Mouse (Mus musculus): ENCODE data around the gene Slmap. TPM values are rescaled to one million over a fixed set of nuclear protein-coding genes. Genes with fewer than 3 reads are reported as not detected.

The Slmap gene
- polyA plus RNA-seq, 1 experiment, result 115 TPM

DNA sequence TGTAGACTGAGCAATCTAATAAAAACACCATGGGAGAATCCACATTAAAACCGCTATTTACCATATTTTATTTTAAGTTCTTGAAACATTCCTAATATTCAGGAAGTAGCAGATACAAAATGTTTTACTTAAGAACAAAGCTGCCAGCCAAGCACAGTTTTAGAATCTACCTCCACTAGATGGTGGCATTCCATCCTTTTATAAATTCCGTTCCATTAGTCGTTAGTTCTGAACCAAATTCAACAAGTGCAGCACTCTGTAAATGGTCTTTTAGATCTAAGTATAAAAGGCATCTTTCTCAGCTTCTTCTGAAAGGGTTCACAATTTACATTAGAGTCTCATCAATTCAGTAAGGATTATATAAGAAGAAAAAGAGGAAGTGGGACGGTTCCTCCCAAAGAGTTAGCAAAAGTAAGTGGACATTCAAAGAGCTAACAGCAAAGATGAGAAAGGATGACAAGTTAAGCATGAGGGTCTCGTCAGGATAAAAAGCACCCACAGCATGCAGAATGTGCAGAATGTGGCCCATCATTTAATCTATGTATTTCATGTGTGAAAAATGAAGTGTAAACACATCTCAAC lies 68.1 kb downstream of the Slmap start:
- H3K27ac ChIP-seq (replicated peaks; ENCODE audit: low read depth, low read length), result no peak overlapping the region
- no peak overlapping the region for H3K4me3 ChIP-seq (ENCODE audit: insufficient read depth, low read depth, low read length)
- no peaks in the 10 kb centered on the region for H3K4me1 ChIP-seq (ENCODE audit: control insufficient read depth, insufficient read depth, insufficient read length, low read length)

DNA sequence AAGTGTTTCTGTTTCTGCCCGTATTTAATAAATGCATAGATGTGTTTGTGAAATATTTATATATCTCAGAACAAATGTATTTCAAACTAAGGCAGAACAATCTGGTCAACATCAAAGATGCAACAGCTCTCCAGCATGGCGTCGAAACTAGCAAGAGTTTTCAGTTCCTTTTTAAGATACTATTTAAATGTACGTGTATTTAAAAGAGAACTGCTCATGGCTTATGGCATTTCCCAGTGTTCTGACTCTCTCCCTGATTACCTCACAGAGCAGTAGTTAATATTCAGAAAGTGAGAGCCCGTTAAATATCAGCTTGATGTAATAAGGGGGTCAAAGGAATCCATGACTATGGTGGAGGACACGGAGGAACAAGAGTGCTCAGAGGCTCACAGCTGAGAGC lies 68.8 kb downstream of the Slmap start:
- H3K27ac ChIP-seq (replicated peaks; ENCODE audit: low read depth, low read length), result no peak overlapping the region
- no peaks in the 10 kb centered on the region for H3K4me1 ChIP-seq (ENCODE audit: control insufficient read depth, insufficient read depth, insufficient read length, low read length)
- H3K4me3 ChIP-seq (ENCODE audit: insufficient read depth, low read depth, low read length), result no peak overlapping the region

DNA sequence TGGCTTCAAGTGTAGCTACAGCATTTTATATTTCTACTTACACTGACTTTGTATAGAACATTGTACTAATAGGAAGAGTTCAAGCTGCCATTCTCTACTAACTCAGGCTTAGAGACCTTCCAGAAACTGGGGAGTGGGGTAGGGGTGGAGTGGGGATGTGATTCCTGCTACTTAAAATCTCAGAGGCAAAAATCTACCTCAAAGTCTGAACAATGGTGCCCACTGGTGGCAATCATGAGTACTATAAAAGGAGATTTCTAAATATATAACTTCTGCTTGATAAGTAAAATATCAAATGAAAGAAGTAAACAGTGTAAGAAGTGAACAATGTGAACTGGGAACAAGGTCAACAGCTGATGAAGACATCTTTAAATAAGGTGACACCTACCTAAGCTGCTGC lies 75.2 kb downstream of the Slmap start:
- no peak overlapping the region for H3K27ac ChIP-seq (replicated peaks; ENCODE audit: low read depth, low read length)
- no peak overlapping the region for H3K4me3 ChIP-seq (ENCODE audit: insufficient read depth, low read depth, low read length)
- no peaks in the 10 kb centered on the region for H3K4me1 ChIP-seq (ENCODE audit: control insufficient read depth, insufficient read depth, insufficient read length, low read length)

DNA sequence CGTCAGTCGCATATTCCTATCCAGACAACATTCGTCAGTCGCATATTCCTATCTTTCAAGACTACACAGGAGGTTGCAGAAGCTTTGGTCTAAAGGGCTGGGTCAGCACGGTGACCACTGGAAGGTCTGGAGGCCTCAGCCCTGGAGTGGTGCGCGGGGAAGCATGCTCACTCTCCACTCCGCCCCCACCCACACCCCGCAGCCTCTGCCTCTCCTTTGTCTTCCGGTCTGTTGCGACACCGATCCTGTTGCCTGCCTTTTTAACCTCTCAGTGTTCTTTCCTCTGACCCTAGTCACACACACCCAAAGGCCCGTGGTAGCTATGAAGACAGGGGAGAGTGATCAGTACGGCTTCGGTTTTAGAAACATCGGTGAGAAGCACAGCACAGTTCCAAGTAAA lies 79.9 kb downstream of the Slmap start:
- Histone ChIP-seq H3K4me1 (ENCODE audit: control insufficient read depth, insufficient read depth, insufficient read length, low read length) (no peaks in the 10 kb centered on the region), H3K4me3 (ENCODE audit: insufficient read depth, low read depth, low read length) (no peak overlapping the region), H3K27ac (replicated peaks; ENCODE audit: low read depth, low read length) (no peak overlapping the region)

DNA sequence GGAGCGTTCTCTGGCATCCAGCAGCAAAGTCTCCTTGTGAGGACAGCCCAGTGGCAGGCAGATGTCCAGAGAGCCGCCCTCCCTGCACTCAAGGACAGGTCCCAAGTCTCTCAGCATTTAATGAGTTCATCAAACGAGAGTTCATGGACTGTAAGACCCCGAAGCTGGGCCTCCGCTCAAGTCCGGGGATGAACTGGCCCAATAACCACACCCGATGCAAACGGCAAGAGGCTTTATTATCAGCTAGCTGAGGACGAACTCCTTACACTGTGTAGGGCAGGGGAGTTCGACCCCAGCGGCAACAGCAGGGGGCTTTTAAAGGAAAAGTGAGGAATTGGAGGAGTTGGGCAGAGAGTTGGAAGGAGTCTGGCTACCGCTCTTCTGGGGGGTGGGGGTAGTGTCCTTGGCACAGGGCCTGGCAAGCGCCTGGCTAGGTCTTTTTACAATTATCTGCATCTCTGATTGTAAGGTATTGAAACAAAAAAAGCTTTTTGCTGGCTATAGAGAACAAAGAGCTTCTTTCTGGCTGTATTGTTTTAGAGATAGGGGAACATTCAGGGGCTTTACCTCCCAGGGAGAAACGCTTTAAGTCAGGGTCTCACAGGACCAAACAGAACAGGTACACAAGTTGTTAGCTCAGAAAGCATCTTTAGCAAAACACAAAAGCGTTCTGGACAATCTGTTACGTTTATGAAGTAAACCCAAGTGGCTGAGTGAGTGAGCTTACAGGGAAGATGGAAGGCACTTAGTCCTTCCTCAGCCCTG lies 84.5 kb downstream of the Slmap start:
- H3K27ac ChIP-seq (replicated peaks; ENCODE audit: low read depth, low read length), result no peak overlapping the region
- H3K4me1 ChIP-seq (ENCODE audit: control insufficient read depth, insufficient read depth, insufficient read length, low read length), result no peaks in the 10 kb centered on the region
- H3K4me3 ChIP-seq (ENCODE audit: insufficient read depth, low read depth, low read length), result no peak overlapping the region

DNA sequence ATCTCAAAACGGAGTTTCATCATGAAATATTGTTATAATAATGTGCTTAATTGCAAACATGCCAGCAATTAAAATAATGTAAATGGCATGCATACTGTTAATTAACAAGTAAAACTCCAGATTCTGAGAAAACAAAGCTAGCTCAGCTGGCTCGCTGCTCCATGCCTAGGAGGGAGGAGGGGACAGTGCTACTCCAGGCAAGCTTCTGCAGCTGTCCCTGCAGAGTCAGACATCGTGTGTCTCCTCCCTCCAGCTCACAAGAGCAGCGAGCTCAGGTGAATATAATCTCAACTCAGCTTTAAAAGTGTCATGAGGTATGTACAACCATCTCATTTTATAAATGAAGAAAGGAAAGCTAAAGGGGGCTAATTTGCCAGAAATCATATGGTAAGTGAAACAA lies 86.2 kb downstream of the Slmap start:
- Histone ChIP-seq H3K4me1 (ENCODE audit: control insufficient read depth, insufficient read depth, insufficient read length, low read length) (no peaks in the 10 kb centered on the region), H3K27ac (replicated peaks; ENCODE audit: low read depth, low read length) (no peak overlapping the region), H3K4me3 (ENCODE audit: insufficient read depth, low read depth, low read length) (no peak overlapping the region)

DNA sequence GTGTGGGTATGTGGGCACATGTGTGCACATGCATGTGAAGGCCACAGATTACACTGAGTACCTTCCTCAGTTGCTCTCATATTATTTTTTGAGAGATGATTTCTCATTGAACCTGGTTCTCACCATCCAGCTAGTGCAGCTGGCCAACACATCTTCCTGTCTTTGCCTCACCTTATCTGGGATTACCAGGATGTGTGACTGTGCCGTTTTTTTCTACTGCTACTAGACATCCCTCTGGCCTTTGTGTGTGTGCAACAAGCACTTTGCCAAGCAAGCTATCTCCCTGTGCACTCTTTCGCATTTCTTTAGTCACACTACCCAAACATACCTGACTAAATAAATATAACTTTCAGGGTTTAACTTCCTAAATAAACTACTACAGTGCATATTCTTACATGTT lies 87.5 kb downstream of the Slmap start:
- no peak overlapping the region for H3K4me3 ChIP-seq (ENCODE audit: insufficient read depth, low read depth, low read length)
- H3K27ac ChIP-seq (replicated peaks; ENCODE audit: low read depth, low read length), result no peak overlapping the region
- no peaks in the 10 kb centered on the region; the same call in 1 of the 2 replicates for H3K4me1 ChIP-seq (ENCODE audit: control insufficient read depth, insufficient read depth, insufficient read length, low read length)

DNA sequence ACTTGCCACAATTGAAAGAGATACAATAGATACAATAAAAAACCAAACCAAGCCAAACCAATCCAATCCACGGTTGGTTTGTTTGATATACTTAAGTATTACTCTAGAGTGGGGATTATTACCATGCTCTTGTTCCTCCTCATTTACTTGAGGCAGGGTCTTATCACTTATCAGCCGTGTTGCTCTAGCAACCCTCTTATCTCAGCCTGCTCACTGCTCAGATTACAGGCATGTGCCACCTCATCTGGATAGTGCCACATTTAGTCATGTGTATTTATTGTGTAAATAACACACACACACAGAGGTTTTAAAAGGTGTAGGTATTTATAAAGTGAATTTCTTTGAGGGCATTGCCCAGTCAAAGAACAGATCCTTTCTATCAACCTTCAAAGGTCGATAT lies 88.2 kb downstream of the Slmap start:
- no peak overlapping the region for H3K27ac ChIP-seq (replicated peaks; ENCODE audit: low read depth, low read length)
- H3K4me3 ChIP-seq (ENCODE audit: insufficient read depth, low read depth, low read length), result no peak overlapping the region
- no peaks in the 10 kb centered on the region; the same call in 1 of the 2 replicates for H3K4me1 ChIP-seq (ENCODE audit: control insufficient read depth, insufficient read depth, insufficient read length, low read length)

DNA sequence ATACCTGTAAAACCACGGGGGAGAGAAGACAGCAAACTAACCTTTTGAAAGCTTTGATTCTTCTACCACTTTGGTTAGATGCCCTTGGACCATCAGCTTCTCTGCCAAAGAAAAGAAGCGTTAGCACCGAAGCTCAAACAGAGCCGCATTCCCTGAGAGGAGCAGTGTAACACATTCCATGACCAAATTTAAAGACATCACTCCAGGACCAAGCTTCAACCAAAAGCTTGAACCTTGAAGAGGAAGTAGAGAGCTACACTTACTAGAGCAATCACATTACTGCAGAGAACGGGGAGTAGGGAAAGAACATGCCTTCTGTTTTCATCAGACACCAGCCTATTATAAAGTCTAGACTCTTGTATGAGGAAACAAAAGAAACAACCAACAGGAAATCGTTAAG lies 92.2 kb downstream of the Slmap start:
- Histone ChIP-seq H3K27ac (replicated peaks; ENCODE audit: low read depth, low read length) (peak overlapping the region; percentile 27; the same call in 1 of the 2 replicates), H3K4me3 (ENCODE audit: insufficient read depth, low read depth, low read length) (no peak overlapping the region), H3K4me1 (ENCODE audit: control insufficient read depth, insufficient read depth, insufficient read length, low read length) (peaks cover 2% of the 10 kb centered on the region; the same call in 1 of the 2 replicates)

DNA sequence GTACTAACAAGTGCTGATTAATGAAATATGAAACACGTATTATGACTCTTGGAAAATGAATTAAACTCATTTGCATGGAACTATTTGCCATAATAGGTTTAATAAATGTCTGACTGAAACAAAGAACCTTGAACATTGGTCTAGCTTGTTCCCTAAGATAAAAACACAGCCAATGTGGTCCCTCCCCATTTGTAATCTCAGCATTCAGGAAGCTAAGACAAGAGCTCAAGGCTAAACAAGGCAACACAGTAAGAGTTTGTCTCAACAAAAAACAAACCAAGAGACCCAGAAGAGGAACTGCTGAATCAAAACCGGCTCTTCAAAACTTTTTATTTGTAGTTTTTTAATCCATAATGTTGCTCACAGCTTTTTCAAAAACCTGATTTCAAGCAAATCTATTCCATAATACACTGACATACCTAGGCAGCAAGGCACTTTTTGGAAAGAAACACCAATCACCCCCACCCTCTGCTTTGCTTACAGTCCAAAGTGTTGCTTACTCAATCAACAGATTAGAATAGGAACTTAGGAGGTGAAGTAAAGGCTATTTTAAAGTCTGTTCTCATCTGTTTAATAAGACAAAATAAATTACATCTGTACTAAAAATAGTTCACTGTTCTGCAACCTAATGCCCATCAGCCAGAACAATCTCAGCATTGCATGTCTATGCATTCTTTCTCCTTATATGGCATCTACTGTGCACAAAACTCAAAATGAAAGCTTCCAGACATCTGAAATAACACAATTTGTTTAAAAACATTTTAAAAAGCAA lies 93.5 kb downstream of the Slmap start:
- Histone ChIP-seq H3K4me1 (ENCODE audit: control insufficient read depth, insufficient read depth, insufficient read length, low read length) (peaks cover 2% of the 10 kb centered on the region; the same call in 1 of the 2 replicates), H3K4me3 (ENCODE audit: insufficient read depth, low read depth, low read length) (no peak overlapping the region), H3K27ac (replicated peaks; ENCODE audit: low read depth, low read length) (peak overlapping the region; percentile 37; the same call in 1 of the 2 replicates)

DNA sequence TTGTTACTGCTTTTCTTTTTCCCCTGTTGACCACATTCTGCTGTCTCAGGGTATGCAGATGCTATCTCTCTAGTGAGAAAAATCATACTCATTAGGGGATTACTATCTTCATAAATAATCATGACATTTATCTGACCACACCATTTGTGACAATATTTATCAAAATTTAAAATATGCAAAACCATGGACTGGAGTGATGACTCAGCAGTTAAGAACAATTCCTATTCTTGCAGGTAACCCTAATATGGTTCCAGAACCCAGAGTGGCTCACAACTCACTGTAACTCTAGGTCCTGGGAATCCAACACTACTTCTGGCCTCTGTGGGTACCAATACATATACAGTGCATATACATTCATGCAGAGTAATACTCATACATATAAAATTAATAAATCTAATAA lies 94.7 kb downstream of the Slmap start:
- H3K27ac ChIP-seq (replicated peaks; ENCODE audit: low read depth, low read length), result no peak overlapping the region
- H3K4me3 ChIP-seq (ENCODE audit: insufficient read depth, low read depth, low read length), result no peak overlapping the region
- peaks cover 2% of the 10 kb centered on the region; the same call in 1 of the 2 replicates for H3K4me1 ChIP-seq (ENCODE audit: control insufficient read depth, insufficient read depth, insufficient read length, low read length)

DNA sequence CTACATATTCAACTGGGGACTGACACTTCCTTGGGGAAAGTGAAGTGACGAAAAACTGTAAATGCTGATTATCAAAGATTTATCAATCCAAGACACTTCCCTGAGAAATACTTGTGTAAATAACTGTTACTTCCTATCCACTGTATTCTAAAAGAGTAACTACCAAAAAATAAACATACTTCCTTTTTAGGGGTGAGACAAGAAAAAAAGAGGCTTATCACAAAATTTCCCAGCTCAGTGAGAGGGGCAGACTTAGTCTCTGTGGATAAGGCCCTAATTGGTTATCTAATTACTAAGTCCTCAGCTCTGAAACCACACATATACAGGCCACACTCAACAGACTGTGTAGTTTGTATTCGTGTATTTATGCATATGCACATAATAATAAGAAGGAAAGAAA lies 97.0 kb downstream of the Slmap start:
- H3K27ac ChIP-seq (replicated peaks; ENCODE audit: low read depth, low read length), result no peak overlapping the region
- no peak overlapping the region for H3K4me3 ChIP-seq (ENCODE audit: insufficient read depth, low read depth, low read length)
- peaks cover 2% of the 10 kb centered on the region; the same call in 1 of the 2 replicates for H3K4me1 ChIP-seq (ENCODE audit: control insufficient read depth, insufficient read depth, insufficient read length, low read length)

DNA sequence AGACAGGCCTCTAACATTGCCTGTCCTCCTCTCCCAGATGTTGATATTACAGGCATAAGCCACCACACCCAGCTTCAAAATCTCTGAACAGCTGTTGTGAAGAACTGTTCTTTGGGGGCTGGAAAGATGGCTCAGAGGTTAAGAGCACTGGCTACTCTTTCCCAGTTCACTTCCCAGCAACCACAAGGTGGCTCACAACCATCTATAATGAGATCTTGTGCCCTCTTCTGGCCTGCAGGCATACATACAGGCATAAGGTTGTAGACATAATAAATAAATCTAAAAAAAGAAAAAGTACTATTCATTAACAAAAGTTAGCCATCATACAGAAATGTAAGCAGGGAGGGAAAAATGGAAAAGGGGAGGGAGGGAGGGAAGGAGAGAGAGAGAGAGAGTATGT lies 98.4 kb downstream of the Slmap start:
- H3K4me3 ChIP-seq (ENCODE audit: insufficient read depth, low read depth, low read length), result no peak overlapping the region
- H3K4me1 ChIP-seq (ENCODE audit: control insufficient read depth, insufficient read depth, insufficient read length, low read length), result peaks cover 2% of the 10 kb centered on the region; the same call in 1 of the 2 replicates
- no peak overlapping the region for H3K27ac ChIP-seq (replicated peaks; ENCODE audit: low read depth, low read length)

DNA sequence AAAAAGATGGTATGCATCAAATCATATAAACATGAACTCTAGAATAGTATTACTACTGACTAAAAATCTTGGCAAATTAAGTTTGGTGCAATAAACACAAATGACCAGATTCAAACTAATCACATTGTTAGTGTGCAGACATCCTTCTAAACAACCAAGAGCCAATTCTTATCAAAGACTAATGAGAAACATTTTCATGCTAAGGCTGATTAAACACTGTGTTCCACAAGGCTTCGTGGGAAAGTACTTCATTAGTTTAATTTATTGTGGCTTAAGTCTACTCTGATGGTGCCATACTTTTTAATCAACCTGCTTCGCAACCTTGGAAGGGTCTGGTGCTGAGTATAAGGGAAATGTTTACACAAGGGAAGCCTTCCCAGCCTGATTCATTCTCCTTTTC lies 102.4 kb downstream of the Slmap start:
- no peaks in the 10 kb centered on the region for H3K4me1 ChIP-seq (ENCODE audit: control insufficient read depth, insufficient read depth, insufficient read length, low read length)
- H3K4me3 ChIP-seq (ENCODE audit: insufficient read depth, low read depth, low read length), result no peak overlapping the region
- H3K27ac ChIP-seq (replicated peaks; ENCODE audit: low read depth, low read length), result no peak overlapping the region

DNA sequence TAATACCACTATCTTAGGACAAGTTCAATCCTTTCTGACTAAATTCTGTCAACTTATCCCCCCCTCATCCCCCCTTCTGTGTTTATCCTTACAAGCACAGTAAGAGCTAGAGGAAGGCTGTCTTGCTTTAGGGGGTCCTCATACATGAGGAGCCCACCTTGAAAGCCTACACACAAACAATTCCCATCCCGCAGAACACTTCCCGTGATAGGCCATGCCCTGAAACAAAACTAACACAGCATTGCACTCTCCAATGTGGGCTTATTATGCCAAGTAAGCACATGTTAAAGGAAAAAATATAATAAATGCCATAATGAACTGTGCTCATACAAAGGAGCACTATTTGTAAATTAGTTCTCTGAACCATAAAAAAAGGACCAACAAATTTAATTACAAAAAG lies 102.8 kb downstream of the Slmap start:
- Histone ChIP-seq H3K4me3 (ENCODE audit: insufficient read depth, low read depth, low read length) (no peak overlapping the region), H3K27ac (replicated peaks; ENCODE audit: low read depth, low read length) (no peak overlapping the region)

More for the DNA sequence above, 102.8 kb downstream of the Slmap start:
- no peaks in the 10 kb centered on the region for H3K4me1 ChIP-seq (ENCODE audit: control insufficient read depth, insufficient read depth, insufficient read length, low read length)
